Mouse (Mus musculus) adrenal gland, adult 10 weeks (tissue): Measurements from ENCODE around the gene Mrpl52. TPM values are rescaled to one million over a fixed set of nuclear protein-coding genes. Genes with fewer than 3 reads are reported as not detected.

ENCODE experiments used
- polyA plus RNA-seq: library from polyadenylated mRNA; stranded (reverse); fragments of 350-450 nt; fragmentation: Illumina TruSeq; extraction: RNeasy Lipid Tissue Mini Kit (QIAGEN cat#74804); gene quantifications from one replicate; pipeline ENCODE4 v1.2.3, GENCODE M21; 2014; ENCODE audit warnings: low read depth, low replicate concordance

Gene Mrpl52
- 49.0 TPM for polyA plus RNA-seq

GRCm38 (mm10) chr14:54426689-54427398, at the start of gene Mrpl52:
TSS of gene Mrpl52 (plus strand) at chr14:54426909.

GRCm38 (mm10) chr14:54417623-54418081, 9.1 kb upstream of the Mrpl52 start, which contains the start of gene Slc7a7:
TSS of gene Slc7a7 (minus strand) at chr14:54417780.

GRCm38 (mm10) chr14:54431334-54432077, 4.8 kb downstream of the Mrpl52 start, which contains the start of gene Mmp14:
TSS of gene Mmp14 (plus strand) at chr14:54431612.

GRCm38 (mm10) chr14:54463959-54464292, 37.2 kb downstream of the Mrpl52 start, which contains the start of gene Lrp10:
TSS of gene Lrp10 (plus strand) at chr14:54464137.

GRCm38 (mm10) chr14:54475941-54476844, 49.5 kb downstream of the Mrpl52 start, which contains the start of gene Rem2:
TSS of gene Rem2 (plus strand) at chr14:54476100.

Other genes with a start within 250 kb of the Mrpl52 start
- gene Dad1, start 172.8 kb upstream of the Mrpl52 start, polyA plus RNA-seq, result 19.8 TPM
- 151 TPM for gene Abhd4, start 172.7 kb upstream of the Mrpl52 start, polyA plus RNA-seq
- not detected for gene Olfr49, start 142.0 kb upstream of the Mrpl52 start, polyA plus RNA-seq
- 15.0 TPM for gene Oxa1l, start 66.1 kb upstream of the Mrpl52 start, polyA plus RNA-seq
- gene Slc7a7, start 9.1 kb upstream of the Mrpl52 start, polyA plus RNA-seq, result 0.41 TPM
- 31.8 TPM for gene Mmp14, start 4.7 kb downstream of the Mrpl52 start, polyA plus RNA-seq
- 8.6 TPM for gene Lrp10, start 37.2 kb downstream of the Mrpl52 start, polyA plus RNA-seq
- not detected for gene Rem2, start 49.2 kb downstream of the Mrpl52 start, polyA plus RNA-seq
- gene Prmt5, start 90.6 kb downstream of the Mrpl52 start, polyA plus RNA-seq, result 58.8 TPM
- 11.6 TPM for gene Haus4, start 127.7 kb downstream of the Mrpl52 start, polyA plus RNA-seq
- 15.4 TPM for gene Ajuba, start 150.6 kb downstream of the Mrpl52 start, polyA plus RNA-seq
- 1.7 TPM for gene 4931414P19Rik, start 179.1 kb downstream of the Mrpl52 start, polyA plus RNA-seq
- 11.3 TPM for gene Psmb5, start 191.1 kb downstream of the Mrpl52 start, polyA plus RNA-seq
- not detected for gene Psmb11, start 194.5 kb downstream of the Mrpl52 start, polyA plus RNA-seq
- gene Gm17606, start 214.0 kb downstream of the Mrpl52 start, polyA plus RNA-seq, result not detected
- gene Cdh24, start 214.5 kb downstream of the Mrpl52 start, polyA plus RNA-seq, result 0.17 TPM